Mouse (Mus musculus) stomach, postnatal 0 days (tissue): Measurements from ENCODE around the gene Zfp868.
A peak's percentile ranks its signal among the peaks of the same experiment; 100 is the strongest.

Experiments
- CTCF ChIP-seq: IDR thresholded peaks from 2 replicates; pipeline ENCODE4 v1.5.1; 2016; ENCODE audit warnings: antibody characterized with exemption, low read depth, mild to moderate bottlenecking, moderate library complexity
- EP300 ChIP-seq: optimal IDR thresholded peaks from 2 replicates; pipeline ENCODE3; 2016; ENCODE audit warnings: antibody characterized with exemption

DNA sequence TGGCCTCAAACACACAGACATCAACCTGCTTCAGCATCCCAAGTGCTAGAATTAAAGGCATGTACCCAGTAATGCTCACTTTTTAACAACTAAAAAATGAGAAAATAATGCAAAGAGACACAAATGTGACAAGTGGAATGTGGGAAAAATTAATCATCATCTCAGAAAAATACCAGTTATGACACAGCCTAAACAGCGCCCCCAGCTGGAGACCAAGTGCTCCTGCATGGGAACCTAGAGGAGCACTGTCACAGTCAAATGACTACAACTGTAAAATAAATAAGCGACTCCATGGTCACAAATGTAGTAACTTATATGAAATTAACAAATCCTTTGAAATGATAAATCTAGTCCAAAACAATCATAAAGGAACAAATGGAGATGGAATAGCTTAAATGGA lies 10.7 kb downstream of the Zfp868 start:
- peak; percentile 57 for TF ChIP-seq CTCF
- no peak for TF ChIP-seq EP300
